ENCODE assay signal across 28 mouse cellular contexts in genomic region chr12:70076493-70076892, GRCm38 (mm10). TPM values are rescaled to one million over a fixed set of nuclear protein-coding genes. Genes with fewer than 3 reads are reported as not detected.
A peak's percentile ranks its signal among the peaks of the same experiment; 100 is the strongest.
DNase-seq lines count a peak whose midpoint lies in the region; ATAC-seq and TF ChIP-seq lines count a peak whose summit lies in the region.
"Had no signal": no experiment of that assay in that cellular context is flagged by ENCODE, and none has a peak within 500 bp of the region (broad histone marks: within the 10 kb centered on the region; RNA-seq: fewer than 3 reads in every experiment).

No protein-coding gene starts in this region.

- H3K9ac ChIP-seq in forebrain, postnatal 0 days = no peak overlapping the region
- no peak overlapping the region for H3K9ac ChIP-seq in forebrain, embryonic 13.5 days
- H3K9ac ChIP-seq in intestine, postnatal 0 days (ENCODE audit: low read depth, low read length) = no peak overlapping the region
- H3K9ac ChIP-seq: forebrain, embryonic 15.5 days; heart, embryonic 13.5 days; hindbrain, embryonic 14.5 days; kidney, embryonic 15.5 days; liver, embryonic 12.5 days; midbrain, embryonic 13.5 days; neural tube, embryonic 15.5 days had no signal

- WGBS in forebrain, postnatal 0 days = 85% methylated on average over 11 of the region's 11 CpGs
- 90% methylated on average over 11 of the region's 11 CpGs for WGBS in forebrain, embryonic 13.5 days
- 92% methylated on average over 11 of the region's 11 CpGs for WGBS in intestine, postnatal 0 days

- H3K27me3 ChIP-seq in forebrain, postnatal 0 days (ENCODE audit: insufficient read depth, low read length) = no peaks in the 10 kb centered on the region
- no peaks in the 10 kb centered on the region for H3K27me3 ChIP-seq in forebrain, embryonic 13.5 days
- no peaks in the 10 kb centered on the region for H3K27me3 ChIP-seq in intestine, postnatal 0 days (replicated peaks; ENCODE audit: control insufficient read depth, insufficient read depth, low read length)
- H3K27me3 ChIP-seq: forebrain, embryonic 15.5 days; heart, embryonic 13.5 days; kidney, embryonic 15.5 days; liver, embryonic 12.5 days; midbrain, embryonic 13.5 days; neural tube, embryonic 15.5 days had no signal

- no peaks in the 10 kb centered on the region for H3K9me3 ChIP-seq in forebrain, postnatal 0 days (ENCODE audit: low read length)
- H3K9me3 ChIP-seq in forebrain, embryonic 13.5 days (replicated peaks) = no peaks in the 10 kb centered on the region
- no peaks in the 10 kb centered on the region for H3K9me3 ChIP-seq in intestine, postnatal 0 days (ENCODE audit: control insufficient read depth)
- H3K9me3 ChIP-seq: forebrain, embryonic 15.5 days; G1E; heart, embryonic 13.5 days; kidney, embryonic 15.5 days; liver, embryonic 12.5 days; midbrain, embryonic 13.5 days; neural tube, embryonic 15.5 days had no signal

- H3K4me3 ChIP-seq in forebrain, postnatal 0 days (ENCODE audit: low read depth, low read length) = no peak overlapping the region
- H3K4me3 ChIP-seq in forebrain, embryonic 13.5 days = no peak overlapping the region
- no peak overlapping the region for H3K4me3 ChIP-seq in intestine, postnatal 0 days (ENCODE audit: low read depth, low read length)
- H3K4me3 ChIP-seq: forebrain, embryonic 15.5 days; heart, embryonic 13.5 days; kidney, embryonic 15.5 days; liver, embryonic 12.5 days; midbrain, embryonic 13.5 days; neural tube, embryonic 15.5 days had no signal

- H3K4me2 ChIP-seq in forebrain, postnatal 0 days (ENCODE audit: low read depth) = no peak overlapping the region
- no peak overlapping the region for H3K4me2 ChIP-seq in forebrain, embryonic 13.5 days
- no peak overlapping the region for H3K4me2 ChIP-seq in intestine, postnatal 0 days (replicated peaks; ENCODE audit: low read depth)
- H3K4me2 ChIP-seq: forebrain, embryonic 15.5 days; heart, embryonic 13.5 days; hindbrain, embryonic 14.5 days; kidney, embryonic 15.5 days; liver, embryonic 12.5 days; midbrain, embryonic 13.5 days; neural tube, embryonic 15.5 days had no signal

- peak overlapping the region; percentile 46; the same call in 1 of the 2 replicates for H3K27ac ChIP-seq in forebrain, postnatal 0 days (ENCODE audit: low read depth, low read length)
- no peak overlapping the region for H3K27ac ChIP-seq in forebrain, embryonic 13.5 days
- no peak overlapping the region for H3K27ac ChIP-seq in intestine, postnatal 0 days (ENCODE audit: low read depth, low read length)
- H3K27ac ChIP-seq: forebrain, embryonic 15.5 days; heart, embryonic 13.5 days; hindbrain, embryonic 14.5 days; kidney, embryonic 15.5 days; liver, embryonic 12.5 days; macrophage; midbrain, embryonic 13.5 days; neural tube, embryonic 15.5 days had no signal

- TF ChIP-seq CTCF in forebrain, postnatal 0 days (IDR thresholded peaks at IDR 0.05; ENCODE audit: low read depth) = no peak
- no peak for TF ChIP-seq CTCF in intestine, postnatal 0 days (IDR thresholded peaks at IDR 0.05; ENCODE audit: low read depth)

- DNase-seq in forebrain, postnatal 0 days = no peak
- peak; percentile 30 to 37 for DNase-seq in left cerebral cortex, adult 18-20 months (ENCODE audit: low spot score in 2 of 2)
- no peak for DNase-seq in left cerebral cortex, adult 11 months (ENCODE audit: low spot score)
- DNase-seq in right cerebral cortex, postnatal 36 days (ENCODE audit: low spot score in 2 of 2) = peak; percentile 29 to 38
- DNase-seq in right cerebral cortex, postnatal 4 days = no peak
- DNase-seq: adrenal gland, adult 8-10 months; cerebellum, adult 9-10 months; cerebellum, postnatal 36 days; gastrocnemius, postnatal 10 days; heart, postnatal 10 days; kidney, adult 18-20 months; kidney, postnatal 25 days; lung, adult 18-20 months; spleen, adult 18-20 months; thymus, adult 18-20 months; thymus, postnatal 25 days had no signal

- peaks cover under 1% of the 10 kb centered on the region for H3K4me1 ChIP-seq in forebrain, postnatal 0 days (ENCODE audit: insufficient read depth)
- peaks cover 2% of the 10 kb centered on the region for H3K4me1 ChIP-seq in forebrain, embryonic 13.5 days
- no peaks in the 10 kb centered on the region for H3K4me1 ChIP-seq in intestine, postnatal 0 days (replicated peaks; ENCODE audit: control insufficient read depth, insufficient read depth, low read length)
- H3K4me1 ChIP-seq: liver, embryonic 12.5 days; neural tube, embryonic 15.5 days had no signal

- ATAC-seq in forebrain, postnatal 0 days = no peak
- ATAC-seq in forebrain, embryonic 13.5 days = no peak
- no peak for ATAC-seq in intestine, postnatal 0 days
- ATAC-seq: forebrain, embryonic 15.5 days; liver, embryonic 12.5 days; lung, postnatal 0 days; midbrain, embryonic 13.5 days had no signal

- peaks cover 10% of the 10 kb centered on the region; the same call in 1 of the 2 replicates for H3K36me3 ChIP-seq in forebrain, postnatal 0 days (ENCODE audit: insufficient read depth)
- peaks cover 10% of the 10 kb centered on the region; the same call in 1 of the 2 replicates for H3K36me3 ChIP-seq in forebrain, embryonic 13.5 days (ENCODE audit: poor library complexity, severe bottlenecking)
- H3K36me3 ChIP-seq in intestine, postnatal 0 days (ENCODE audit: control insufficient read depth, insufficient read depth) = 0 out of 2 replicates have a peak, but pooled peaks cover 6% of the 10 kb centered on the region
- H3K36me3 ChIP-seq: liver, embryonic 12.5 days; neural tube, embryonic 15.5 days had no signal

RNA-seq across cellular contexts. Expression of gene Nin, which starts 37.0 kb away (rescaled TPM):
- total RNA-seq in forebrain, postnatal 0 days (2014; rRNA removed) = 28.4 and 36.9 TPM in 2 replicates
- 5.6 and 8.5 TPM in 2 replicates for polyA plus RNA-seq in forebrain, postnatal 0 days (2015; fragmentation: Nextera tagmentation; extraction: Ambion mirVana)
- 14.1 and 14.5 TPM in 2 replicates for polyA plus RNA-seq in forebrain, embryonic 13.5 days (2015; fragmentation: Nextera tagmentation; extraction: Ambion mirVana)
- 10 to 100 TPM; 54.0 to 66.9 TPM for total RNA-seq in left cerebral cortex, adult 18-20 months (2021)
- 2.2 and 3.4 TPM in 2 replicates for polyA plus RNA-seq in intestine, postnatal 0 days (2015; fragmentation: Nextera tagmentation; extraction: Ambion mirVana)

Comparison
In these comparisons a context has a peak if more than half of its experiments do, and no peak if none do; other contexts are left out.
1. DNase-seq: peak in left cerebral cortex, adult 18-20 months (2 of 2) and right cerebral cortex, postnatal 36 days (2 of 2); none in forebrain, postnatal 0 days (single experiment), left cerebral cortex, adult 11 months (single experiment) and right cerebral cortex, postnatal 4 days (single experiment).